Mouse (Mus musculus) splenic B cell, adult 2 months (primary cell): ENCODE measurements around the gene Cel.

ENCODE experiments used
- DNase-seq: peaks from one replicate; pipeline ENCODE4 v3.0.0-alpha.2; 2011; ENCODE audit warnings: low read depth, low spot score
- H3K27me3 ChIP-seq: 2 replicates; pipeline ENCODE4 v1.6.1; 2012; ENCODE audit warnings: mild to moderate bottlenecking, low read length, moderate library complexity, mixed read lengths; ENCODE audit not compliant: control insufficient read depth, poor library complexity, insufficient read depth, severe bottlenecking
- H3K36me3 ChIP-seq: 2 replicates; pipeline ENCODE4 v1.6.1; 2012; ENCODE audit warnings: mild to moderate bottlenecking, low read length, moderate library complexity, mixed read lengths; ENCODE audit not compliant: control insufficient read depth, poor library complexity, insufficient read depth, severe bottlenecking

Gene Cel

GRCm38 (mm10) chr2:28563303-28563702, at the start of gene Cel:
Gene Cel (minus strand): TSS chr2:28563403.
- H3K27me3 ChIP-seq, result no peaks in the 10 kb centered on the region
- no peak for DNase-seq

GRCm38 (mm10) chr2:28612436-28613063, 49.3 kb upstream of the Cel start:
- no peak for DNase-seq
- no peaks in the 10 kb centered on the region for H3K27me3 ChIP-seq
- H3K36me3 ChIP-seq, result no peaks in the 10 kb centered on the region

More at GRCm38 (mm10) chr2:28563303-28563702, at the start of gene Cel:
- H3K36me3 ChIP-seq, result no peaks in the 10 kb centered on the region; the same call in 1 of the 2 replicates

GRCm38 (mm10) chr2:28611407-28611787, 48.2 kb upstream of the Cel start:
- H3K27me3 ChIP-seq, result no peaks in the 10 kb centered on the region
- DNase-seq, result no peak
- H3K36me3 ChIP-seq, result no peaks in the 10 kb centered on the region

GRCm38 (mm10) chr2:28610716-28611406, 47.7 kb upstream of the Cel start:
- no peak for DNase-seq
- no peaks in the 10 kb centered on the region for H3K36me3 ChIP-seq
- H3K27me3 ChIP-seq, result no peaks in the 10 kb centered on the region

- Histone ChIP-seq H3K27me3 (no peaks in the 10 kb centered on the region), H3K36me3 (no peaks in the 10 kb centered on the region)
- DNase-seq, result no peak
Observed at GRCm38 (mm10) chr2:28609851-28610250, 46.6 kb upstream of the Cel start.

- Histone ChIP-seq H3K36me3 (no peaks in the 10 kb centered on the region), H3K27me3 (no peaks in the 10 kb centered on the region)
- no peak for DNase-seq
Observed at GRCm38 (mm10) chr2:28607341-28608165, 44.4 kb upstream of the Cel start.

GRCm38 (mm10) chr2:28606601-28607340, 43.6 kb upstream of the Cel start:
- DNase-seq, result peak; percentile 50
- no peaks in the 10 kb centered on the region for H3K36me3 ChIP-seq
- no peaks in the 10 kb centered on the region for H3K27me3 ChIP-seq

GRCm38 (mm10) chr2:28605789-28606541, 42.8 kb upstream of the Cel start:
- H3K27me3 ChIP-seq, result no peaks in the 10 kb centered on the region
- peak; percentile 41 for DNase-seq
- no peaks in the 10 kb centered on the region for H3K36me3 ChIP-seq

- no peaks in the 10 kb centered on the region for H3K27me3 ChIP-seq
- no peak for DNase-seq
- no peaks in the 10 kb centered on the region for H3K36me3 ChIP-seq
Observed at GRCm38 (mm10) chr2:28603542-28603941, 40.3 kb upstream of the Cel start.

- Histone ChIP-seq H3K27me3 (no peaks in the 10 kb centered on the region), H3K36me3 (no peaks in the 10 kb centered on the region)
- DNase-seq, result no peak
Observed at GRCm38 (mm10) chr2:28601720-28602590, 38.8 kb upstream of the Cel start.

GRCm38 (mm10) chr2:28599569-28599900, 36.3 kb upstream of the Cel start:
- DNase-seq, result no peak
- H3K27me3 ChIP-seq, result no peaks in the 10 kb centered on the region
- H3K36me3 ChIP-seq, result no peaks in the 10 kb centered on the region

- DNase-seq, result no peak
- H3K36me3 ChIP-seq, result no peaks in the 10 kb centered on the region
- H3K27me3 ChIP-seq, result no peaks in the 10 kb centered on the region
Observed at GRCm38 (mm10) chr2:28598692-28599568, 35.7 kb upstream of the Cel start.
